ENCODE assay signal across 11 mouse cellular contexts in the genomic region with DNA sequence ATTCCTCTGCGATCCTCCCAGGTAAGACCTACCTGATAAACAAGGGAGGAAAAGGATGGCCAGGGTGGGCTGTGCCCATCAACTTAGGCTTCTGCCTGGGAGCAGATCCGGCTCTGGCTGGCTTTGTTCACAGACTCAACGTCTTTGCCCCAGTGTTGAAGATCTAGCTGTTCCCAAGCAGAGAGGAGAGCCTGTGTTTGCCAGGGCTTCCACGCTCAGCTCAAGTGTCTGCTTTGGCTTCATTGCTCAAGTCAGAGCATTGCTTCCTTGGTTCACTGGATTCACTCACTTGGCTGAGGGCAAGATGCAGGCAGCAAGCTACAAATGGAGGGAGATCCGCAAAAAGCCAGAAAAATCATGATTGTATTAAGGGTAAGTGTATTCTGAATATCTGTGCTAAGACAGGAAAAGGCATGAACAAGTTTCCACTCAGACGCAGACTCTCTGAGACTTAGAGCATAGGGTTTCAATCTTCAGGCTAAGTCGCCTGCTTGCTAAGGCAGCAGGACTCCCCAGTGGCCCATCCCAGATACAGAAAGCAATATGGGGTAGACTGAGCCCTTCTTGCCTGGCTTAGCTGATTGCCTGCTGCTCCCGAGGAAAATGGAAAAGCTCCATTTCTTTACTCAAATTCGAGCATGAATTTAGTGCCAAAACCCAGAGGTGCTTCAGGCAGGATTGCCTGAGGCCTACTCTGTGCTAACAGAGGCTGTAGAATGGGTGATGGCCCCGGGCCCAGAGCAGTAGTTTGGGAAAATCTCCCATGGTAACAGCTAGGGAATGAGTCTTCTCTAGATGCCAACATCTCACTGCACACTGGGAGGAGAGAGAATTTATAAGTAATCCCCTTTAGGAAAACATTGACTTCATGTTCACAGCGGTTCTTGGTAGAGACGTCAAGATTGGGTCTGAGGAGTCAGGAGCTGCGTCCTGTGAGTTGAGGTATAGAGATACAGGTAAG. TPM values are rescaled to one million over a fixed set of nuclear protein-coding genes. Genes with fewer than 3 reads are reported as not detected.
DNase-seq lines count a peak whose midpoint lies in the region; ATAC-seq and TF ChIP-seq lines count a peak whose summit lies in the region.
"Had no signal": no experiment of that assay in that cellular context is flagged by ENCODE, and none has a peak within 500 bp of the region (broad histone marks: within the 10 kb centered on the region; RNA-seq: fewer than 3 reads in every experiment).

No protein-coding gene starts in this region.

- H3K9ac ChIP-seq in intestine, embryonic 16.5 days (ENCODE audit: low read depth, low read length), result no peak overlapping the region
- H3K9ac ChIP-seq in intestine, postnatal 0 days (ENCODE audit: low read depth, low read length), result no peak overlapping the region
- H3K9ac ChIP-seq in hindbrain, embryonic 14.5 days, result no peak overlapping the region
- H3K9ac ChIP-seq: forebrain, embryonic 12.5 days; liver, embryonic 14.5 days had no signal

- TF ChIP-seq CTCF in intestine, postnatal 0 days (IDR thresholded peaks at IDR 0.05; ENCODE audit: low read depth), result no peak
- TF ChIP-seq CTCF in brain, embryonic 14.5 days (IDR thresholded peaks at IDR 0.05; ENCODE audit: borderline replicate concordance, extremely low read depth, insufficient read depth, insufficient read length), result no peak

- peak; percentile 61 for DNase-seq in brain, embryonic 14.5 days (ENCODE audit: low read depth)
- DNase-seq in hindbrain, embryonic 14.5 days (ENCODE audit: low spot score), result no peak
- DNase-seq in lung, postnatal 36 days, result peak; percentile 54
- DNase-seq in testis, postnatal 14 days (ENCODE audit: low spot score), result no peak
- no peak for DNase-seq in spleen, postnatal 14 days (ENCODE audit: low spot score in 2 of 2)
- no peak for DNase-seq in cerebellum, adult 9-10 months

- 80% methylated on average over 13 of the region's 13 CpGs for WGBS in intestine, embryonic 16.5 days
- WGBS in intestine, postnatal 0 days, result 81% methylated on average over 13 of the region's 13 CpGs
- WGBS in hindbrain, embryonic 14.5 days, result 75% methylated on average over 13 of the region's 13 CpGs

- no peak for TF ChIP-seq POLR2A in brain, embryonic 14.5 days (IDR thresholded peaks at IDR 0.05; ENCODE audit: borderline replicate concordance, extremely low read depth, insufficient read depth, insufficient read length, poor library complexity, severe bottlenecking)

- H3K27ac ChIP-seq in intestine, embryonic 16.5 days (ENCODE audit: low read length), result 0 out of 2 replicates have a peak overlapping the region, but pooled peaks have one; percentile 21
- H3K27ac ChIP-seq in intestine, postnatal 0 days (ENCODE audit: low read depth, low read length), result no peak overlapping the region
- peak overlapping the region; percentile 54 for H3K27ac ChIP-seq in hindbrain, embryonic 14.5 days
- H3K27ac ChIP-seq: forebrain, embryonic 12.5 days; liver, embryonic 14.5 days had no signal

- no peak for ATAC-seq in intestine, embryonic 16.5 days
- ATAC-seq in intestine, postnatal 0 days, result no peak
- ATAC-seq in hindbrain, embryonic 14.5 days (ENCODE audit: low FRiP score), result no peak

- no peaks in the 10 kb centered on the region for H3K27me3 ChIP-seq in intestine, embryonic 16.5 days (replicated peaks; ENCODE audit: control insufficient read depth, insufficient read depth, low read length)
- no peaks in the 10 kb centered on the region for H3K27me3 ChIP-seq in intestine, postnatal 0 days (replicated peaks; ENCODE audit: control insufficient read depth, insufficient read depth, low read length)
- H3K27me3 ChIP-seq in hindbrain, embryonic 14.5 days (ENCODE audit: control insufficient read depth, insufficient read depth, low read length), result no peaks in the 10 kb centered on the region

- peaks cover 35% of the 10 kb centered on the region for H3K4me1 ChIP-seq in intestine, embryonic 16.5 days (ENCODE audit: control insufficient read depth, insufficient read depth, low read length)
- H3K4me1 ChIP-seq in intestine, postnatal 0 days (replicated peaks; ENCODE audit: control insufficient read depth, insufficient read depth, low read length), result peaks cover 8% of the 10 kb centered on the region; the same call in 1 of the 2 replicates
- H3K4me1 ChIP-seq in hindbrain, embryonic 14.5 days (replicated peaks; ENCODE audit: control insufficient read depth, insufficient read depth, low read length), result peaks cover 31% of the 10 kb centered on the region

- H3K9me3 ChIP-seq in intestine, embryonic 16.5 days (ENCODE audit: control insufficient read depth, low read length), result no peaks in the 10 kb centered on the region
- no peaks in the 10 kb centered on the region for H3K9me3 ChIP-seq in intestine, postnatal 0 days (ENCODE audit: control insufficient read depth)
- H3K9me3 ChIP-seq in hindbrain, embryonic 14.5 days (ENCODE audit: control insufficient read depth, low read length), result no peaks in the 10 kb centered on the region
- H3K9me3 ChIP-seq: forebrain, embryonic 12.5 days had no signal

- H3K4me3 ChIP-seq in intestine, embryonic 16.5 days (ENCODE audit: low read length), result no peak overlapping the region
- H3K4me3 ChIP-seq in intestine, postnatal 0 days (ENCODE audit: low read depth, low read length), result no peak overlapping the region
- H3K4me3 ChIP-seq in hindbrain, embryonic 14.5 days (replicated peaks; ENCODE audit: low read length), result no peak overlapping the region
- H3K4me3 ChIP-seq: forebrain, embryonic 12.5 days had no signal

- no peaks in the 10 kb centered on the region for H3K36me3 ChIP-seq in intestine, embryonic 16.5 days (ENCODE audit: control insufficient read depth, insufficient read depth, low read length)
- H3K36me3 ChIP-seq in intestine, postnatal 0 days (ENCODE audit: control insufficient read depth, insufficient read depth), result no peaks in the 10 kb centered on the region
- H3K36me3 ChIP-seq in hindbrain, embryonic 14.5 days (replicated peaks; ENCODE audit: control insufficient read depth, insufficient read depth), result no peaks in the 10 kb centered on the region
- H3K36me3 ChIP-seq: forebrain, embryonic 12.5 days had no signal

- H3K4me2 ChIP-seq in intestine, embryonic 16.5 days (ENCODE audit: low read depth, low read length), result no peak overlapping the region
- H3K4me2 ChIP-seq in intestine, postnatal 0 days (replicated peaks; ENCODE audit: low read depth), result no peak overlapping the region
- H3K4me2 ChIP-seq in hindbrain, embryonic 14.5 days (replicated peaks), result no peak overlapping the region
- H3K4me2 ChIP-seq: forebrain, embryonic 12.5 days; heart, embryonic 11.5 days had no signal

RNA-seq across cellular contexts. Expression of a gene that starts 37.5 kb away (rescaled TPM):
- 4.4 and 4.7 TPM in 2 replicates for polyA plus RNA-seq in intestine, embryonic 16.5 days (2015; fragmentation: Nextera tagmentation; extraction: Ambion mirVana)
- 6.0 and 7.7 TPM in 2 replicates for polyA plus RNA-seq in intestine, postnatal 0 days (2015; fragmentation: Nextera tagmentation; extraction: Ambion mirVana)
- polyA plus RNA-seq in brain, embryonic 14.5 days (2012; rRNA removed), result 9.7 and 17.6 TPM in 2 replicates
- polyA plus RNA-seq in hindbrain, embryonic 14.5 days (2014; fragmentation: Nextera tagmentation; extraction: Ambion mirVana), result 5.4 and 5.8 TPM in 2 replicates

Comparison
In these comparisons a context has a peak if more than half of its experiments do, and no peak if none do; other contexts are left out.
1. DNase-seq: peak in brain, embryonic 14.5 days (single experiment) and lung, postnatal 36 days (single experiment); none in hindbrain, embryonic 14.5 days (single experiment), testis, postnatal 14 days (single experiment), spleen, postnatal 14 days (0 of 2) and cerebellum, adult 9-10 months (single experiment).